Mouse (Mus musculus) ES-Bruce4 (cell line): ENCODE data around the gene Serpini1. TPM values are rescaled to one million over a fixed set of nuclear protein-coding genes. Genes with fewer than 3 reads are reported as not detected.

Source experiments
- H3K27ac ChIP-seq: 2 replicates; pipeline ENCODE4 v1.5.1; 2012; ENCODE audit warnings: low read length, inconsistent platforms; ENCODE audit not compliant: insufficient read depth
- H3K27me3 ChIP-seq: 2 replicates; pipeline ENCODE4 v1.6.1; 2012; ENCODE audit warnings: mild to moderate bottlenecking, low read length, inconsistent platforms; ENCODE audit not compliant: control insufficient read depth, poor library complexity, insufficient read depth, severe bottlenecking
- H3K36me3 ChIP-seq: 2 replicates; pipeline ENCODE4 v1.6.1; 2012; ENCODE audit warnings: inconsistent platforms, mild to moderate bottlenecking, low read length, moderate library complexity; ENCODE audit not compliant: control insufficient read depth, poor library complexity, insufficient read depth, severe bottlenecking
- H3K4me1 ChIP-seq: one replicate; pipeline ENCODE4 v1.8.1; 2011; ENCODE audit warnings: low read length; ENCODE audit not compliant: control insufficient read depth, insufficient read depth
- H3K4me3 ChIP-seq: 2 replicates; pipeline ENCODE4 v1.5.1; 2011; ENCODE audit warnings: low read depth, mild to moderate bottlenecking, low read length
- H3K9ac ChIP-seq: 2 replicates; pipeline ENCODE4 v1.6.1; 2012; ENCODE audit warnings: low read depth, mild to moderate bottlenecking, inconsistent platforms; ENCODE audit not compliant: poor library complexity, severe bottlenecking
- H3K9me3 ChIP-seq: replicated peaks from 2 replicates; pipeline ENCODE4 v1.6.1; 2012; ENCODE audit warnings: mild to moderate bottlenecking, low read length, inconsistent platforms; ENCODE audit not compliant: control insufficient read depth, poor library complexity, insufficient read depth, severe bottlenecking
- CTCF ChIP-seq: IDR thresholded peaks from one replicate; pipeline ENCODE4 v1.8.1; 2011; ENCODE audit warnings: low read depth, low read length
- EP300 ChIP-seq: IDR thresholded peaks from 2 replicates; pipeline ENCODE4 v1.6.1; 2011; ENCODE audit warnings: low read depth, low read length; ENCODE audit not compliant: insufficient read depth
- POLR2A ChIP-seq: IDR thresholded peaks from one replicate; pipeline ENCODE4 v1.8.1; 2011; ENCODE audit warnings: low read length; ENCODE audit not compliant: insufficient read depth
- polyA plus RNA-seq: library from polyadenylated mRNA; stranded (reverse); fragments of >200 nt; gene quantifications from 2 replicates; pipeline ENCODE4 v1.2.4, GENCODE M21; 2011; ENCODE audit warnings: low read depth; ENCODE audit not compliant: missing spikeins, insufficient read depth, insufficient read length

The Serpini1 gene
- polyA plus RNA-seq, result 3.6 and 4.6 TPM in 2 replicates

- no peaks in the 10 kb centered on the region for H3K4me1 ChIP-seq
- H3K27me3 ChIP-seq, result no peaks in the 10 kb centered on the region
- peak within 1 kb of the TSS; percentile 96 for H3K9ac ChIP-seq
- peak within 1 kb of the TSS; percentile 69 for H3K27ac ChIP-seq
- no peaks in the 10 kb centered on the region for H3K9me3 ChIP-seq
- H3K4me3 ChIP-seq, result peak within 1 kb of the TSS; percentile 99
- H3K36me3 ChIP-seq, result no peaks in the 10 kb centered on the region
- TF ChIP-seq POLR2A (peak; percentile 59), EP300 (no peak)
Measured at GRCm38 (mm10) chr3:75557292-75557691, at the start of gene Serpini1. Gene Serpini1, plus strand, starts transcription at chr3:75557547.

- TF ChIP-seq CTCF, result peak; percentile 5
- TF ChIP-seq EP300, result no peak
- no peak for TF ChIP-seq POLR2A
- no peaks in the 10 kb centered on the region for H3K4me1 ChIP-seq
- no peak overlapping the region for H3K9ac ChIP-seq
- H3K4me3 ChIP-seq, result no peak overlapping the region
- peaks cover 4% of the 10 kb centered on the region for H3K36me3 ChIP-seq
- no peak overlapping the region for H3K27ac ChIP-seq
- H3K9me3 ChIP-seq, result no peaks in the 10 kb centered on the region
- H3K27me3 ChIP-seq, result no peaks in the 10 kb centered on the region
Measured at GRCm38 (mm10) chr3:75517631-75518250, 39.6 kb upstream of the Serpini1 start.

DNA sequence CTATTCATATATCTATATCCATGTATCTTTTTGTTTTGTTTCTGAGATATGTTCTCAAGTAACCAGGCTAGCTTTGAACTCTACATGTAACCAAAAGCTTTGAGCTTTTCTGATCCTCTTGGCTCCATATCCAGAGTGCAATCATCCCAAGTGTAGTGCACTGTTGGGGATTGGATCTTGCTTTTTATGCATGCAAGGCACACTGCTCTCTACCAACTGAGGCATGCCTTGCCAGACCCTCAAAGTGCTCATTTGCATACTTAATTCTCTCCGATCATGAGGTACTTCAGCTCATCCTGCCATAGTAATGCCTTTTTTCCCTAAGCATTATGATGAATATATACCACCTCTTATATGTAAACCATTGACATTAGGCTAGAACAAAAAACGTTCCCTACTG is 36.0 kb upstream of the Serpini1 start:
- H3K27me3 ChIP-seq, result no peaks in the 10 kb centered on the region
- TF ChIP-seq POLR2A, result no peak
- peaks cover 4% of the 10 kb centered on the region for H3K36me3 ChIP-seq
- H3K27ac ChIP-seq, result no peak overlapping the region
- H3K9ac ChIP-seq, result no peak overlapping the region
- no peak overlapping the region for H3K4me3 ChIP-seq
- H3K9me3 ChIP-seq, result no peaks in the 10 kb centered on the region
- no peaks in the 10 kb centered on the region for H3K4me1 ChIP-seq

GRCm38 (mm10) chr3:75522527-75522926 is 34.8 kb upstream of the Serpini1 start:
- Histone ChIP-seq H3K9me3 (no peaks in the 10 kb centered on the region), H3K27ac (no peak overlapping the region), H3K4me1 (no peaks in the 10 kb centered on the region), H3K9ac (no peak overlapping the region), H3K4me3 (no peak overlapping the region), H3K36me3 (peaks cover 12% of the 10 kb centered on the region), H3K27me3 (no peaks in the 10 kb centered on the region)
- no peak for TF ChIP-seq CTCF
- no peak for TF ChIP-seq POLR2A
- TF ChIP-seq EP300, result no peak

GRCm38 (mm10) chr3:75531074-75531473 is 26.3 kb upstream of the Serpini1 start:
- Histone ChIP-seq H3K36me3 (peaks cover 11% of the 10 kb centered on the region), H3K9me3 (no peaks in the 10 kb centered on the region), H3K27me3 (no peaks in the 10 kb centered on the region), H3K27ac (no peak overlapping the region), H3K9ac (no peak overlapping the region), H3K4me1 (no peaks in the 10 kb centered on the region), H3K4me3 (no peak overlapping the region)
- no peak for TF ChIP-seq CTCF
- no peak for TF ChIP-seq EP300
- TF ChIP-seq POLR2A, result no peak

GRCm38 (mm10) chr3:75534045-75534834 is 23.1 kb upstream of the Serpini1 start:
- TF ChIP-seq EP300 (no peak), POLR2A (no peak), CTCF (no peak)
- Histone ChIP-seq H3K9ac (no peak overlapping the region), H3K4me3 (no peak overlapping the region), H3K27me3 (no peaks in the 10 kb centered on the region), H3K36me3 (peaks cover 4% of the 10 kb centered on the region), H3K27ac (no peak overlapping the region), H3K9me3 (no peaks in the 10 kb centered on the region), H3K4me1 (no peaks in the 10 kb centered on the region)
